Mouse (Mus musculus) urinary bladder, postnatal 10 days (tissue): ENCODE data around the gene Dpp8.

Experiments
- DNase-seq: peaks from one replicate; pipeline ENCODE4 v3.0.0; 2022; ENCODE audit warnings: low spot score

Gene Dpp8

GRCm38 (mm10) chr9:65085270-65085669, 53.1 kb downstream of the Dpp8 start:
- no peak for DNase-seq

GRCm38 (mm10) chr9:65086801-65087200, 54.6 kb downstream of the Dpp8 start:
- DNase-seq = no peak

- DNase-seq = no peak
These were observed 55.3 kb downstream of the Dpp8 start for GRCm38 (mm10) chr9:65087490-65087889.

GRCm38 (mm10) chr9:65094237-65094636, 62.0 kb downstream of the Dpp8 start:
- DNase-seq = no peak

- no peak for DNase-seq
These were observed 68.9 kb downstream of the Dpp8 start, which contains the start of gene Igdcc4 for GRCm38 (mm10) chr9:65100991-65101685. TSS of gene Igdcc4 (plus strand) at chr9:65101486.

- DNase-seq = no peak
These were observed 69.6 kb downstream of the Dpp8 start for GRCm38 (mm10) chr9:65101686-65102376.

- DNase-seq = no peak
These were observed 70.4 kb downstream of the Dpp8 start for GRCm38 (mm10) chr9:65102377-65103172.

- no peak for DNase-seq
These were observed 71.0 kb downstream of the Dpp8 start for GRCm38 (mm10) chr9:65103173-65103752.

- DNase-seq = no peak
These were observed 74.6 kb downstream of the Dpp8 start for GRCm38 (mm10) chr9:65106821-65107220.

GRCm38 (mm10) chr9:65107893-65108292, 75.7 kb downstream of the Dpp8 start:
- DNase-seq = no peak

GRCm38 (mm10) chr9:65109132-65110072, 77.2 kb downstream of the Dpp8 start:
- DNase-seq = no peak

- no peak for DNase-seq
These were observed 79.5 kb downstream of the Dpp8 start for GRCm38 (mm10) chr9:65111698-65112097.

GRCm38 (mm10) chr9:65113694-65114093, 81.5 kb downstream of the Dpp8 start:
- no peak for DNase-seq

- no peak for DNase-seq
These were observed 83.7 kb downstream of the Dpp8 start for GRCm38 (mm10) chr9:65115891-65116290.

GRCm38 (mm10) chr9:65117516-65117915, 85.3 kb downstream of the Dpp8 start:
- no peak for DNase-seq

GRCm38 (mm10) chr9:65120935-65121334, 88.7 kb downstream of the Dpp8 start:
- no peak for DNase-seq

- no peak for DNase-seq
These were observed 90.3 kb downstream of the Dpp8 start for GRCm38 (mm10) chr9:65122545-65122944.

- DNase-seq = no peak
These were observed 91.4 kb downstream of the Dpp8 start for GRCm38 (mm10) chr9:65123552-65124168.

GRCm38 (mm10) chr9:65128123-65128815, 96.1 kb downstream of the Dpp8 start:
- DNase-seq = no peak

- no peak for DNase-seq
These were observed 99.5 kb downstream of the Dpp8 start for GRCm38 (mm10) chr9:65131717-65132116.
